Mouse (Mus musculus): ENCODE measurements at regions not wholly inside any gene's neighbourhood (a gene's known extent, or its start where the extent isn't known, plus 50 kb on each side); places are given as distances from the start of the nearest gene placed in this dataset.

DNA sequence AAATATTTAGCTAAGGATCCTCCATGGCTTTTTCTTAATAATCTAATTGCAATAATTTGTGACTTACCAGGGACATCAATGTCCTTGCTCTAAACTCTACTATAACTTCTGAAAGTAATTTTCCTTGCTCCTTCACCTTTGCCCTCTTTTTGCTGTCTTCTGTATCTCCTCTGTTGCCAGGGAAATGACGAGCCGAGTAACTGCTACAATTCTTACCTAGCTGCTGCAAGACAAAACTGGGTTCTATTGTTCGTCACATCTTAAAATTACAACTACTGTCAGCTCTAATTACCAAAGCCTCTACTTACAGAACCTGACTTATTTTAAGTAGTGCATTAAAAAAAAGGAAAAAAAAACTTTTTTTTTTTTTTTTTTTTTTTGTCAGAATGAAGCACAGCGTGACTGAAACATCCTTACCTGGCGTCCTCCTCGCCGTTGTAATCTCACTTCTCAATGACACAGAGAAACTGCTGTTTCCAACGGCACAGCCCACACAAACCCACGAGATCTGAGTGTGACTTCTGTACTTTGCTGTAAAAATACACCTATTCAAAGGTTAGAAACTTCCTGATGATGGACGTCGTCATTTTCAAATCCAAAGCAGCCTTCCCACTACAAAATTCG is 389.4 kb downstream of the Plk2 start:
- DNase-seq (ENCODE audit: low spot score) = no peak

DNA sequence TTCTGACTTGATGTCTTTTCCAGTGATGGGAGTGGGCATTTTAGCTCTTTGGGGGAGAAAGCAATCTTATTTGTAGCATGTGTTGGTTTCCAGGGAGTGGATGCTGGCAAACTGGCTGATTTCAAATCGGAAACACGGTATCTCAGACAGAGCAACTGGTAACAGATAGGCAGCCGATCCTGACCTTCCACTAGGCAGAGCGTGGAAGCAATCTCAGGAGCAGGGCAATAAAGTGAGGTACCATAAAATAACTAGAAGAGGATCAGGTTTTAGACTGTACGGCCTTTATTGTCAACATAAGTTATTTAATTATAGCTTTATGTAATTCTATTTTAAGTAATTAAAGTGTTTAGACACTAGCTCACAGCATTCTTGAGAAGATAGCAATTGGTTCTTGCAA is 390.0 kb downstream of the Plk2 start:
- no peak for DNase-seq (ENCODE audit: low spot score)

DNA sequence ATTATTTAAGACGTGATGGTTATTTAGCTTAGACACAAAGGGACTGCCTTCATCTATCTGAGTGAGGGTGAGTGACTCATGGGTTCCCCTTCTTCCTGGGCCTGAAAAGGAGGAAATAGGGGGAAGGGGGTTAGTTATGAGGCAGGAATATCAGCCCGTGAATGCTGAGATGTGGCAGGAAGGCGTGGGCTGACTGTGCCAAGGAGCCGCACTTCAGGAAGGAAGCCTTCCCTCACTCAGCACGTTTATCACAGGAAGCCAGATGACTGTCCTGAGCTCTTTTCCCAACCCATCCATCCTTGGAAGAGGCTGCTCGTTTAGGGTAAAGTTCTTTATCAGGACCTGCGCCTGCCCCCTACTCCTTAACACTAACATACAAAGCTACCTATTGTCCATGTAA is 403.5 kb downstream of the Plk2 start:
- DNase-seq (ENCODE audit: low spot score) = no peak

DNA sequence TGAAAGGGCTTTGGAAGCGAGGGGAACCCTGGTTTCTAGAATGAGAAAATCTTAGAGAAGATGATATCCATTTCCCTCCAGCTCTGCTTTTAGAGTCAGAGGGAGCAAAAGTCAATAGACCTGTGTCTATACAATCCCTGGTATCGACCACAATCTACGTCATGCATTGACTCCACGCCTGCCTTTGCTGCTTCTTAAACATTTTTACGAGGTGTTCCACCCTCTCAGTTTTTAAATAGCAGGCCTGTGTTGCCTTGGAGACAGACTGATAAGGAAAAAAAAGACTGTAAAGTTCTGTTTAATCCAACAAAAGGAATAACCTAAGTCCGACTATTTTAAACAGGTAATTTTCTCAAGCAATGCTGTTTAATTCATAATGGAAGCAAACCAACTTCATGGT is 408.0 kb downstream of the Plk2 start:
- DNase-seq (ENCODE audit: low spot score) = no peak

DNA sequence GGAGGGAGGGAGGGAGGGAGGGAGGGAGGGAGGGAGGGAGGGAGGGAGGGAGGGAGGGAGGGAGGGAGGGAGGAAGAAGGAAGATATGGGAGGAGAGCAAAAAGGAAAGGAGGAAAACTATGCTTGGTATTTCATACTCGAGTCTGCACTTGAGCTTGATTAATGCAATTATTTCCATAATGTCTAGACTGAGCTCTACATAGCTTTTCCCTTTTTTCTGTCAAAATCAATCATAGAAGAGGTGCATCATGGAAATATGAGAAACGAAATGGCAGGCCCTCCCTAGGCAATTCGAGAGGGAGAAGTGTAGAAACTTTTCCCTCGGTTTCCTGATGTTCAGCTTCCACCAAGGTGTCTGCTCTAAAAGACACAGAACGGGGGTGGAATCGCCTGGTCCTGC is 417.6 kb downstream of the Plk2 start:
- no peak for DNase-seq (ENCODE audit: low spot score)

DNA sequence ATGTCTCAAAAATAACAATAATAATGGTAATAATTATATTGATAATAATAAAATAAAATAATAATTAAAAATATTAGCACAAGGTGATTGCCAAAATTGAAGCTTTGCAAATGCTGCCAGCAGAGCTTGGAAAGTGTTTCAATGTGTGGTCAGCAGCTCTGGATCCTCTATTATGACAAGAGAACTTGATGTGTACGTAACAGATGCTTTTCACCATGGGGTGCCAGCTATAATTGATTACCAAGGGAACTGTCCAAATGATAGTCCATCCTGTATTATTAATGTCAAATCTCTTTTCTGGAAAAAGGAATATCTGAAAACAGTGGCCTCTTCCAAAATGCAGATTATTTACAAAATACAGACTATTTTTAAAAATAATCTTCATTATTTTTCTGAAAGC is 419.2 kb downstream of the Plk2 start:
- DNase-seq (ENCODE audit: low spot score) = no peak

DNA sequence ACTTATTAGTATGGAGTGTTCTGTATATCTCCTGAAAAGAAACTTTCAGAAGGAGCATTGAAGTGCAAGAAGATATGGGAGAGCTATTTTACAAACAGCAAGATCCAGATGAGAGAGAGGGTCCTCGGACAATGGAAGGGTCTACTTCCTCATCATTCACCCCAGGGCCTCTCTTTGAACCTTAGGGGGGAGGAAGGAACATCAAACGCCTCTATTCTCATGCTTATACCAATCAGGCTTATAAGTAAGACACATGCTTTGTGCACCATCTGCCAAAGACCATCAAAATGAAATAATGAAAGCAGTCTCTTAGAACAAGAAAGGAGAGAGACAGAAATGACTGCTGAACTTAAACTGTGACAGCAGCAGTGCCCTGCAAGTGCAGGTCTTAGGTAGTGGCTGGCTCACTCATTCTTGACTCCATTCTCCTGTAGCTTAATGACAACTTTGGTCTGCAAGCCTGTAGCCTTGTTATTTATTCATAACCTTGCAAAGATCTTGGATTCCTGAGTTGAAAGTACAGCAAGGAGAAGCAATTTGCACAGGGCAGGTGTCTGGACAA is 424.5 kb downstream of the Plk2 start:
- DNase-seq (ENCODE audit: low spot score) = no peak

DNA sequence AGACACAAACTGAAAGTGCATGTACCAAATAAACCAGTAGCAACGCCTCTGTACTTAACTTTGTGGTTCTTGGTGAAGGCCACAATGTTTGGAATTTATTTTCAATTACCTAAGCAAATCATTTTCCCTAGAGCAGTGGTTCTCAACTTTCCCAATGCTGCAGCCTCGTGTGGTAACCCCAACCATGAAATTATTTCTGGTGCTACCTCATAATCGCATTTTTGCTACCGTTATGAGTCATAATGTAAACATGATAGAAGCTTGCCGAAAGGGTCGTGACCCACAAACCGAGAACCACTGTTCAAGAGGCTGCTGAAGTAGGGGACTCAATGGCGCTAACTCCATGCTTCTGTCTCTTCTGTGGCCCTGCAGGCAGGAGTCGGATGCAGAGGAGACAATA is 429.9 kb upstream of the Actbl2 start:
- no peak for DNase-seq (ENCODE audit: low spot score)

DNA sequence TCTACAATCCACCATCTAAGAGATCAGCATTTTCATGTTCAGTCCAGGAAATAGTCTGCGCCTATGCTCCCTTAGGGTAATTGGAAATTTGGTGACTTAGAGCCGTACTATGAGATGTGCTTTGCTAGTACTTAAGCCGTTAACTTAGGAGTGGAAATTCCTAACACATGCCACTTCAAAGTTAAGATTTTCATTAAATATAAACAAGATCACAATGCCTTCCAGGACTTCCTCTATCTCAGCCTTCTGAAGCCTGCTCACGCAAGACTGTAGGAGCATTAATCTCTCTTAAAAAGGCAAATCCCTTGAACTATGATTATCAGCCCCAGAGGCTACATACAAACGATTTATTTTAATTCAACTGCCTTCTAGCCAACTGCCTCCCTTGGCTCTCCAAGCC is 422.4 kb upstream of the Actbl2 start:
- DNase-seq (ENCODE audit: low spot score) = no peak

DNA sequence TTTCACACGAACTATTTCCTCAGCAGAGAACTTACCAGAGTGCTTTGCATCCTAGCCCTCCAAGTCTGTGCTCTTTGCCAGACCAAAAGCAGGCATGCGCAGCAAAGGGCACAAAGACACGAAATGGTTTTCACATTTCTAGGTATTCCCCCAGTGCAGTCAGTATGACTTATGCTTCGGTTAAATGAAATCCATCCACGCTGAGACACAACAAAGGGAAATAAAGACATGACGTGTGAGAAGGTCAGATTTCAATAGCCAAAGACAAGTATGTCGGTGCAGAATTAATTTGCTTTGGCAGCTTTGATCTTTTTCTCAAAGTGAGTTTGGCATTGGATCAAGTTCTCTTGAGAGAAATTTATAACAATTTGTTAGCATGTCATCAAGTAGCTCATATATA is 417.9 kb upstream of the Actbl2 start:
- DNase-seq (ENCODE audit: low spot score) = no peak

DNA sequence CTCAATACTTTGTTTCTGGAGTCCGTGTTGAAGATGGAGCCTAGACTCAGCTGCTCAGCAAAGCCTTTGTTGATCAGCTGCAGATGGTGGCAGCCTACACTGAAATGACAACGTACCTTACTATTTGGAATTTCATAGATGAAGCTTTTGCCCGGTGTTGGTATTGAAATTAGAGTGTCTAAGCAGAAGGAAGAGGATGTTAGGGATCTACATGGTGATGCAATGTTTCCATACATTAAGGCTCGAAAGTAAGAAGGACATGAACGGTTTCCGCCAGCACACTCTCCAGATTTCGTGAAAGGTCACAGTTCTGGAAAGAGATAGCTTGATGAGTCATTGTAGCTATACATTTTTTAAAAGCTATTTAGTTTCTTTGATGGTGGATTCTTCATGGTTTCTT is 412.9 kb upstream of the Actbl2 start:
- DNase-seq (ENCODE audit: low spot score) = no peak

DNA sequence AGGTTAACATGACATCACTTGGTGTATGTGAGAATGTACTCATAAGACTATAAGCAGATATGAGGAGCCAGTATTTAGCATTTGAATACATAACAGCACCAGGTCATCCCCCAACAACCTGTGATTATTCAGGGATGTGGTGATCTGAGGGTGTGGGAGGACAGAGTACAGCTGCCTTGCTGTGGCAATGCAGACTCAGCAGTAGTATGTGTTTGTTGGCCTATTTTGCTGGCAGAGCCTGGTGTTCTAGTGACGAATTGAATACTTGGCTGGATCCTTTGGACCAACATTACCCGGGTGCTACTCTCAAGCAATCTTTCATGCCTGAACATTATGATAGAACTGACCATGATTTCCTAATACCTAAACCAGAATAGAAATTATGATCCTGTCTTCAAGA is 409.1 kb upstream of the Actbl2 start:
- no peak for DNase-seq (ENCODE audit: low spot score)

DNA sequence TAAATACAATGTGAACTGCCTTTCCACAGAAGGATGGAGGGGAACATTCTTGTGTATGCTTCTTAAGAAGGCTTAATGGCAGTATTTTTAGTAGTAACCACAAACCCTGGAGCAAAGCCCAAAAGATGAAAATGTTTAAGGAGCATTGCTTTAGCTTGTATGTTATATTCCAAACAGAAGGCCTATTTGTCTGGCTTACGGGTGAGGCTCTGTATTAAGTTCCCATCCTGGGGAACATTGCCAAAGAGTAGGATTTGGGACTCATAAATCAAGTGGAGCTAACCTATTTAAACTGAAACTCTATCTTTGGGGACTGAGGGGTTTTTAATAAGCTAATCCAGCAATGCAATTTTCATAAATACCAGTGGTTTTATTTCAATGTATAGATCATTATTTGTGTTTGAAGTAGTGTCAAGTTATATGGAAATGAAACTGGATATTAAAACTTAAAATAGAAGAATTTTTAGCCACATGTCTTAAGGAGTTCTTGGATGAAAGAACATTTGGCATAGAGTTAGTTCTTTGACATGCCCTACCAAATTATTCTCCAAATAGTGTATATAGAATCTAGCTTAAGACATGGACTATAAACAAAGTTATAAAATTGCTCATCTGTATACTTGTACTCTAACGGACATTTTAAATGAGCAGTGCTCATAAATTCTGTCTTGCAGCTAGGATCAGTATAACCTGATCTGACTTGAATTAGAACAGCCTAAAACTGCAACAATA is 401.7 kb upstream of the Actbl2 start:
- no peak for DNase-seq (ENCODE audit: low spot score)

DNA sequence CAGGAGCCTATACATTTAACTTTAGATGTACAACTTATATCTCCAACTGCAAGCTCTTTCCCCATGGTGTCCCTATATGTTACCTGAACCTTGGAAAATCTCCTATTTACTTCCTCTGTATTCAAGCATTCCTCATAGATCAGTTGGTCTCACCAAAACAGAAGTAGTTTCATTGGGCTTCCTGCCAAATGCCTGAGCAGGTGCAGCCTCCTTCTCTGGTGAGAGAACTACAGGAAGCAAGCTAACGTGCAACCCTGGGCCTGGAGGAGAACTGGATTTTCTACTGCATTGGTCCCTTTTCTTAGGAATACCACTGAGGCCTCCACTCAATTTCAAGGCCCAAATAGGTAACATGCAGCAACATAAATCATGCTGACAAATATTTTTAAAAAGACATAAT is 400.6 kb upstream of the Actbl2 start:
- no peak for DNase-seq (ENCODE audit: low spot score)

DNA sequence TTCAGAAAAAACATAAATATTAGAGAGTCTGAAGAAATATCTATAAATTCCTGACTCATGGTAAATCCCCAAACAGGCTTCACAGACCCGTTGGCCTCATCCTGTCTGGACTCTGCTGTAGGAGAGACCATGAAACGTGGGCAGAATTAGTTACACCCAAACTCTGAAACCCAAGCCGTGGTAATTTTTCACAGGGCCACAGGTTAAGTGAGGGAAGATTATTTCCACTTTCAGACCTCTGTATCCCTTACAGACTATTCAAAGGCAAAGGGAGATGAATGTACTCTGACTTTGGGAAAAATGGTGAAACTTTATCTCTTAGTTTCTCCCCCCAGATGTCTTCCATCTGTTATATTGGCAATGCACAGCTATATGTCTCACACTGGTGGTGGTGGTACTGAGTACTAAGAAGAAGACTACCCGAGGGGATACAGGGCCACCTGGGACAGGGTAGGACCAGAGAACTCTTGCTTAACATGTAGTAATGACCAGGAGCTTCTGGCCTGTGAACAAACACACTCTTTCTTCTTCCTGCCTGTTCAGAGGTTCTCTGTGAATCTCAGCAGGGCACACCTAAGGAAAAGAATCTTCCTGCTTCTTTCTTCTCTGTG is 388.8 kb upstream of the Actbl2 start:
- no peak for DNase-seq (ENCODE audit: low spot score)

DNA sequence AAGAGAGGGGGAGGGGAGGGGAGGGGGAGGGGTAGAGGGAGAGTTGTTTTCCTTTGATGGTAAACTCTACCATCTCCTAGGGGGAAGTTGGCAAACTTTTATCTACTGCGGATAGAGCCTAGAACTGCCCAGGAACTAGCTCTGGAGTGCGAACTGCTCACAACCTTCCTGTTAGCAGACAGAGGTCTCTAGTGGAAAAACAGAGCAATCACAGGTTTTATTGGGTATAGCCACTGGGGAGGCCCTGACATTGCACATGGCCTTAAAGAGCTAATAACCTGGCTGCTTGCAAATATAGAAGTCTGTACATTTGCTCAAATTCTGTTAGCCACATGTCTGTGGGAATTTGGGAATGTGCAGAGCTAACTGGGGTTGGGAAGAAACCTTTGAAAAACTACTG is 388.1 kb upstream of the Actbl2 start:
- no peak for DNase-seq (ENCODE audit: low spot score)

DNA sequence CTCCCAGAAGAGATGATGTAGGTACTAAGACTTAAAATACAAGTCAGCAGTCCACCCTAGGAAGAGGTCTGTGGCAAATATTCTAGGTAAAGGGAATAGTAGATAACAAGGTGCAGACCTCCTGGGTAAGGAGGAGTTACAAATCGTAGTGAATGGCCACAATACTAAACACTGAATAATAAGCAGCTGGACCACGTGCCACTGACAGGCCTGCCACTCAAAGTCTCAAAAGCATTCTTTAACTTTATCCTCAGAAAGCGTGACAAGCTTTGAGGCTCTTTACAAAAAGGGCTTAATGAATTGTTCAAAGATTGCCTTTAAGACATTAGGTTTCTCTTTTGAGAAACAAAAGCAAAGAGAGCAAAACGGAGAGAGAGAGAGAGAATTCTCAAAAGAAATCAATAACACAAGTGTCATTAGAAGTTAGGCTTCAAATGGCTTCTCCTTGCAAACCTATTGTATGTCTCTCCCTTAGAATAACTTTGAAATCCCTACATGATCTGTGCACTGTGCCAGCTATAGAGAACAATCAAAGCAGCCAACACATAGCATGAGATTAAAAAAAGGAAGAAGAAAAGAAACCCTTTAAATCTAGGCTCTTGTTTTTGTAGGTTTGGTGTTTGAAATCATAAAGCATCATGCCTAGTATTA is 383.6 kb upstream of the Actbl2 start:
- DNase-seq (ENCODE audit: low spot score) = no peak

DNA sequence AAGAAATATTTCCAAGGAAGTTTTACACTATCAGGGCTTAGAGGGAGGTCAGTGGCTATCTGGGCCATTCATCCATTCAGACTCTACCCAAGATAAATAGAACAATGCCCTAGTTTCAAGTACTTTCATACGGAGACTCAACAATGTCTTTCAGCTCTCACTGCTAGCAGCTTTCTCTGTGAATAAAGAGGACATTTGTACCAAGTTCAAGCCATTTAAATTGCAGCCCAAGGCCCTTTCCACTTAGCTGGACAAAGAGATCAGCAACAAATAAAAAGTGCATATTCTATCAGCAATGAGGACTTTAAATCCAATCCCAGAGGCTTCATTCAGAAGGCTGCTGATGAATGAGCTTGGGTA is 383.1 kb upstream of the Actbl2 start:
- DNase-seq (ENCODE audit: low spot score) = no peak

DNA sequence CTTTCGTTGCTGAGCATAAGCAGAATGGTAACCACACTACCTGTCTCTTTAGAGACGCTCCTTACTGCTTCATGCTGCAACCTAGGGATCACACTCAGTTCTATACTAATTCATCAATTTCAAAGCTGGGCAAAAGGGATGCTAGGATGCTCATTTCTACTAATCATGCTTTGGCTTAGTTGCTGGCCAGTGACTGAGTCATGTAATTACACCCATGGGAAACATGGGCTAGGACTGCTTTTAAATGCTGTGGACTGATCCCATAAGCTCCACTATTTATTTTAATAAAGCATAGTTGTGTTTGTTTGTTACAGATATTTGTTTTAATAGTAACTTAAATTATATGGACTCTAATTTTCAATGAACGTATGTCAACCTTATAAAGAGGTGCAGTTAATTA is 373.2 kb upstream of the Actbl2 start:
- no peak for DNase-seq (ENCODE audit: low spot score)

DNA sequence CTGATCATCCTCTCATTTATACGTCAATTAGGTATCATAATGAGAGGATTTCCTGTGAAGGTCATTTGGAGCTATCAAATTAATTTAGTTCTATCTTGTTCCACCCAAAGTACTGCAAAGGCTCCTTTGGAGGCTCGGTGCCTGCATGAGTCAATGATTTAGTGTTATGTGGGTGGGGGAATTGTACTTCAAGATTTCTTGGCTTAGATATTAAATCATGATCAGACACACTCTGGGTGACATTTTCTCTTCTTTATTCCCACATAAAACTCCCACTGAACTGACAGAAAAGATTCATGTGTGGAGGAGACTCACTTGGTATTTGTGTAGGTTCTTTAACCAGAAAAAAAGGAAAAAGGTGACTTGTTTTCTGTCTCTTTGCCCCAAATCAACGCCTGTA is 372.6 kb upstream of the Actbl2 start:
- DNase-seq (ENCODE audit: low spot score) = no peak

DNA sequence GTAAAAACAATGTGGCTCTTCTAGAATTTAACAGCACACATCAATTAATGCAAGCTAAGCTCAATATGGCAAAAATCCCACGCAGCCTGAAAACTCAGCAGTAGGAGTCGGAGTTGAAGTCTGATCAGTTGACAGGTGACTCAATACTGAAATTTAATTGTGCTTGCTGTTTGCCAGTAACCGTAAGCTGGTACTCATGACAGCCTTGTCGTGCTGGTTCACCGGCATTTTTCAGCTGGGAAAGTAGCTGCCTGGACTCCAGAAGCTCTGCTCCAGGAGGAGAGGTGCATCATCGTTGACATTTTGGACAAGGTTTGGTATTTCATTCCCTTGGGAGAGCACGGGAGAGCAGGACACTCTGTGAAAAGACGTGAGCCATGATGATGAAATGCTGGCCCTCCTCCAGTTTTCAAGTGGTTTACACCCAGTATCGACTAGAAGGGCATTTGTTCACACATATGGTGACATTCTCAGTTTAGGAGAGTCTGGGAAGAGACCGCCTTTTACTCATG is 372.1 kb upstream of the Actbl2 start:
- DNase-seq (ENCODE audit: low spot score) = no peak

DNA sequence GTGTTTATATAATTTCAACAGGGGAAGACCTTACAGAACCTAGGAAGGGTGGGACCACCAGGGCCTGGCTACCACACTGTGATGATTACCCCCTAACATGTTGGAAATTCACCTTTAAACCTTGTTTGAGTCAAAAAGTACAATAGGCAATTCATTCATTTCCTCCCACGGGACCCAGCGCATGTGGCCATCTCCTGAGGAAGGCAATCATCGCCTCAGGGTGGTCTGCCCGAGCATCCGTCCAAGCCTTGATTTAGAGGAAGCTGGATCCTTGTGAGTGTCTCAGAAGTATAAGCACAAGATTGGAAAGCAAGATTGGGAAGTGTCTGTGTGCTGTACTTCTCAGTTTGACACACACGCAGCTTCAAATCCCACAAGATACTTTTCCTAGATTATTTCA is 360.9 kb upstream of the Actbl2 start:
- DNase-seq (ENCODE audit: low spot score) = no peak
